Mouse (Mus musculus) hindbrain, embryonic 11.5 days (tissue): ENCODE measurements around the gene Zfp146. TPM values are rescaled to one million over a fixed set of nuclear protein-coding genes. Genes with fewer than 3 reads are reported as not detected.
A peak's percentile ranks its signal among the peaks of the same experiment; 100 is the strongest.

Source experiments
- ATAC-seq: fragments of 200-750 bp; cut with Nextera tagmentation; 2 replicates; pipeline ENCODE4 v1.8.0; 2017; ENCODE audit warnings: mild to moderate bottlenecking, moderate TSS enrichment, moderate library complexity; ENCODE audit not compliant: low FRiP score
- DNase-seq: peaks from one replicate; pipeline ENCODE4 v3.0.0-alpha.2; 2015; ENCODE audit warnings: low spot score
- H3K27ac ChIP-seq: fragments of 300-500 bp; sonication (generic); 2 replicates; pipeline ENCODE4 v1.5.1; 2014; ENCODE audit warnings: mild to moderate bottlenecking, low read depth, low read length
- H3K27me3 ChIP-seq: fragments of 300-500 bp; sonication (generic); 2 replicates; pipeline ENCODE4 v1.6.1; 2014; ENCODE audit warnings: mild to moderate bottlenecking, low read length, moderate library complexity, mixed read lengths; ENCODE audit not compliant: control insufficient read depth, insufficient read depth
- H3K36me3 ChIP-seq: fragments of 300-500 bp; sonication (generic); 2 replicates; pipeline ENCODE4 v1.6.1; 2014; ENCODE audit warnings: mild to moderate bottlenecking, low read length, moderate library complexity, mixed read lengths; ENCODE audit not compliant: control insufficient read depth, insufficient read depth
- H3K4me1 ChIP-seq: fragments of 300-500 bp; sonication (generic); replicated peaks from 2 replicates; pipeline ENCODE4 v1.6.1; 2014; ENCODE audit warnings: low read length, mixed read lengths; ENCODE audit not compliant: control insufficient read depth, insufficient read depth
- H3K4me2 ChIP-seq: fragments of 300-500 bp; sonication (generic); replicated peaks from 2 replicates; pipeline ENCODE4 v1.6.1; 2014; ENCODE audit warnings: mild to moderate bottlenecking, low read depth, low read length
- H3K4me3 ChIP-seq: fragments of 300-500 bp; sonication (generic); 2 replicates; pipeline ENCODE4 v1.5.1; 2014; ENCODE audit warnings: low read depth, low read length
- H3K9ac ChIP-seq: fragments of 300-500 bp; sonication (generic); 2 replicates; pipeline ENCODE4 v1.6.1; 2014; ENCODE audit warnings: low read depth, low read length
- H3K9me3 ChIP-seq: fragments of 300-500 bp; sonication (generic); 2 replicates; pipeline ENCODE4 v1.6.1; 2016; ENCODE audit warnings: low read length; ENCODE audit not compliant: control insufficient read depth
- whole genome bisulfite sequencing: fragments of 180-500 bp; shearing (Covaris S2); extraction: QIAGEN DNeasy Blood & Tissue Kit; methylation state at CpG from one replicate; pipeline ENCODE4 v1.1.7; 2014; 5-methylcytosine and 5-hydroxymethylcytosine counted together
- polyA plus RNA-seq: library from polyadenylated mRNA; unstranded; fragments of >200 nt; fragmentation: Nextera tagmentation; extraction: Ambion mirVana; gene quantifications from 2 replicates; pipeline ENCODE4 v1.2.1, GENCODE M21; 2014

The Zfp146 gene
- polyA plus RNA-seq, 1 experiment from 2014 or later: 26.1 TPM

- H3K4me1 ChIP-seq: no peaks in the 10 kb centered on the region
- no peak overlapping the region for H3K4me3 ChIP-seq
- H3K27ac ChIP-seq: no peak overlapping the region
- H3K9ac ChIP-seq: no peak overlapping the region
- DNase-seq (no peak), ATAC-seq (no peak)
- H3K9me3 ChIP-seq: peaks cover 52% of the 10 kb centered on the region
- peaks cover 56% of the 10 kb centered on the region for H3K36me3 ChIP-seq
- no peak overlapping the region for H3K4me2 ChIP-seq
- H3K27me3 ChIP-seq: no peaks in the 10 kb centered on the region
- 98% methylated on average over 2 of the region's 2 CpGs for WGBS
Observed at GRCm38 (mm10) chr7:30164745-30165144, 4.8 kb downstream of the Zfp146 start.

- Histone ChIP-seq H3K27me3 (no peaks in the 10 kb centered on the region), H3K9me3 (peaks cover 62% of the 10 kb centered on the region)
- 98% methylated on average over 5 of the region's 5 CpGs for WGBS
Observed at GRCm38 (mm10) chr7:30163113-30163512, 6.4 kb downstream of the Zfp146 start.

GRCm38 (mm10) chr7:30155507-30155906, 14.0 kb downstream of the Zfp146 start:
- peaks cover 29% of the 10 kb centered on the region for H3K36me3 ChIP-seq
- H3K4me2 ChIP-seq: no peak overlapping the region
- 98% methylated on average over 3 of the region's 3 CpGs for WGBS
- no peak for DNase-seq
- H3K4me3 ChIP-seq: no peak overlapping the region
- H3K27me3 ChIP-seq: no peaks in the 10 kb centered on the region
- peaks cover 37% of the 10 kb centered on the region for H3K9me3 ChIP-seq
- no peak overlapping the region for H3K27ac ChIP-seq
- H3K9ac ChIP-seq: no peak overlapping the region
- no peaks in the 10 kb centered on the region for H3K4me1 ChIP-seq
- ATAC-seq: no peak

More at GRCm38 (mm10) chr7:30163113-30163512, 6.4 kb downstream of the Zfp146 start:
- ATAC-seq (no peak), DNase-seq (no peak)
- no peak overlapping the region for H3K4me3 ChIP-seq
- no peak overlapping the region for H3K4me2 ChIP-seq
- H3K4me1 ChIP-seq: no peaks in the 10 kb centered on the region
- H3K9ac ChIP-seq: no peak overlapping the region
- H3K27ac ChIP-seq: no peak overlapping the region
- H3K36me3 ChIP-seq: peaks cover 71% of the 10 kb centered on the region

- H3K27ac ChIP-seq: no peak overlapping the region
- no peak overlapping the region for H3K4me2 ChIP-seq
- ATAC-seq: no peak
- H3K9me3 ChIP-seq: peaks cover 34% of the 10 kb centered on the region
- DNase-seq: no peak
- no peaks in the 10 kb centered on the region for H3K4me1 ChIP-seq
- peaks cover 16% of the 10 kb centered on the region for H3K36me3 ChIP-seq
- H3K27me3 ChIP-seq: no peaks in the 10 kb centered on the region
- WGBS: 92% methylated on average over 1 of the region's 1 CpGs
- no peak overlapping the region for H3K4me3 ChIP-seq
- no peak overlapping the region for H3K9ac ChIP-seq
Observed at GRCm38 (mm10) chr7:30154040-30154439, 15.5 kb downstream of the Zfp146 start.

- Histone ChIP-seq H3K4me1 (no peaks in the 10 kb centered on the region), H3K27me3 (no peaks in the 10 kb centered on the region), H3K4me3 (no peak overlapping the region), H3K4me2 (no peak overlapping the region), H3K9ac (no peak overlapping the region), H3K27ac (no peak overlapping the region), H3K9me3 (peaks cover 21% of the 10 kb centered on the region), H3K36me3 (no peaks in the 10 kb centered on the region)
- no peak for DNase-seq
- ATAC-seq: no peak
- 94% methylated on average over 5 of the region's 5 CpGs for WGBS
Observed at GRCm38 (mm10) chr7:30147011-30147410, 22.5 kb downstream of the Zfp146 start.

GRCm38 (mm10) chr7:30143555-30144209, 25.9 kb downstream of the Zfp146 start:
- peaks cover 4% of the 10 kb centered on the region; the same call in 1 of the 2 replicates for H3K9me3 ChIP-seq
- WGBS: 4% methylated on average over 35 of the region's 35 CpGs
- peak overlapping the region; percentile 66 for H3K9ac ChIP-seq
- DNase-seq (peak; percentile 91), ATAC-seq (peak; percentile 96)
- no peaks in the 10 kb centered on the region for H3K36me3 ChIP-seq
- H3K4me3 ChIP-seq: peak overlapping the region; percentile 50
- H3K27me3 ChIP-seq: no peaks in the 10 kb centered on the region
- H3K27ac ChIP-seq: peak overlapping the region; percentile 81
- H3K4me2 ChIP-seq: peak overlapping the region; percentile 50
- no peaks in the 10 kb centered on the region for H3K4me1 ChIP-seq

GRCm38 (mm10) chr7:30143170-30143554, 26.4 kb downstream of the Zfp146 start:
- peak overlapping the region; percentile 66 for H3K9ac ChIP-seq
- H3K9me3 ChIP-seq: peaks cover 2% of the 10 kb centered on the region; the same call in 1 of the 2 replicates
- no peaks in the 10 kb centered on the region for H3K4me1 ChIP-seq
- no peaks in the 10 kb centered on the region for H3K36me3 ChIP-seq
- peak overlapping the region; percentile 50 for H3K4me3 ChIP-seq
- ATAC-seq (peak; percentile 38), DNase-seq (no peak)
- H3K27ac ChIP-seq: no peak overlapping the region
- peak overlapping the region; percentile 50 for H3K4me2 ChIP-seq
- 18% methylated on average over 8 of the region's 8 CpGs for WGBS
- H3K27me3 ChIP-seq: no peaks in the 10 kb centered on the region

GRCm38 (mm10) chr7:30136826-30137225, 32.7 kb downstream of the Zfp146 start:
- ATAC-seq (no peak), DNase-seq (no peak)
- Histone ChIP-seq H3K36me3 (peaks cover 11% of the 10 kb centered on the region), H3K4me1 (no peaks in the 10 kb centered on the region), H3K4me2 (no peak overlapping the region), H3K9me3 (no peaks in the 10 kb centered on the region), H3K27ac (no peak overlapping the region), H3K9ac (no peak overlapping the region), H3K4me3 (no peak overlapping the region), H3K27me3 (no peaks in the 10 kb centered on the region)
- 88% methylated on average over 10 of the region's 10 CpGs for WGBS

- Histone ChIP-seq H3K9me3 (no peaks in the 10 kb centered on the region), H3K27ac (no peak overlapping the region), H3K36me3 (peaks cover 14% of the 10 kb centered on the region), H3K9ac (no peak overlapping the region), H3K27me3 (no peaks in the 10 kb centered on the region), H3K4me1 (no peaks in the 10 kb centered on the region), H3K4me3 (no peak overlapping the region), H3K4me2 (no peak overlapping the region)
- WGBS: 88% methylated on average over 4 of the region's 4 CpGs
- no peak for DNase-seq
- ATAC-seq: no peak
Observed at GRCm38 (mm10) chr7:30132396-30132795, 37.2 kb downstream of the Zfp146 start.
